Mouse (Mus musculus): ENCODE measurements around the gene F13b. TPM values are rescaled to one million over a fixed set of nuclear protein-coding genes. Genes with fewer than 3 reads are reported as not detected.

Gene F13b
- polyA plus RNA-seq, 1 experiment from 2014 or later = not detected

- Histone ChIP-seq H3K4me3 (replicated peaks; ENCODE audit: low read length) (no peak overlapping the region), H3K4me2 (replicated peaks) (no peak overlapping the region), H3K9me3 (ENCODE audit: control insufficient read depth, low read length) (no peaks in the 10 kb centered on the region), H3K36me3 (replicated peaks; ENCODE audit: control insufficient read depth, insufficient read depth) (no peaks in the 10 kb centered on the region), H3K9ac (no peak overlapping the region), H3K27ac (no peak overlapping the region), H3K27me3 (ENCODE audit: control insufficient read depth, insufficient read depth, low read length) (no peaks in the 10 kb centered on the region), H3K4me1 (replicated peaks; ENCODE audit: control insufficient read depth, insufficient read depth, low read length) (no peaks in the 10 kb centered on the region)
- ATAC-seq (ENCODE audit: low FRiP score) (no peak), DNase-seq (ENCODE audit: low spot score) (no peak)
- WGBS = 91% methylated on average over 2 of the region's 2 CpGs
Measured at GRCm38 (mm10) chr1:139495408-139495807, 6.1 kb upstream of the F13b start.

GRCm38 (mm10) chr1:139496212-139496611, 5.3 kb upstream of the F13b start:
- Histone ChIP-seq H3K27ac (no peak overlapping the region), H3K9ac (no peak overlapping the region), H3K4me3 (replicated peaks; ENCODE audit: low read length) (no peak overlapping the region), H3K4me1 (replicated peaks; ENCODE audit: control insufficient read depth, insufficient read depth, low read length) (no peaks in the 10 kb centered on the region), H3K36me3 (replicated peaks; ENCODE audit: control insufficient read depth, insufficient read depth) (no peaks in the 10 kb centered on the region), H3K9me3 (ENCODE audit: control insufficient read depth, low read length) (no peaks in the 10 kb centered on the region), H3K4me2 (replicated peaks) (no peak overlapping the region), H3K27me3 (ENCODE audit: control insufficient read depth, insufficient read depth, low read length) (no peaks in the 10 kb centered on the region)
- WGBS = 89% methylated on average over 3 of the region's 3 CpGs
- no peak for DNase-seq (ENCODE audit: low spot score)
- ATAC-seq (ENCODE audit: low FRiP score) = no peak

- Histone ChIP-seq H3K4me1 (replicated peaks; ENCODE audit: control insufficient read depth, insufficient read depth, low read length) (no peaks in the 10 kb centered on the region), H3K4me3 (replicated peaks; ENCODE audit: low read length) (no peak overlapping the region), H3K9ac (no peak overlapping the region), H3K36me3 (replicated peaks; ENCODE audit: control insufficient read depth, insufficient read depth) (no peaks in the 10 kb centered on the region), H3K4me2 (replicated peaks) (no peak overlapping the region), H3K27ac (no peak overlapping the region), H3K27me3 (ENCODE audit: control insufficient read depth, insufficient read depth, low read length) (no peaks in the 10 kb centered on the region), H3K9me3 (ENCODE audit: control insufficient read depth, low read length) (no peaks in the 10 kb centered on the region)
- DNase-seq (ENCODE audit: low spot score) (no peak), ATAC-seq (ENCODE audit: low FRiP score) (no peak)
Measured at GRCm38 (mm10) chr1:139499751-139500150, 1.8 kb upstream of the F13b start.

- H3K36me3 ChIP-seq (replicated peaks; ENCODE audit: control insufficient read depth, insufficient read depth) = no peaks in the 10 kb centered on the region
- DNase-seq (ENCODE audit: low spot score) = no peak
- no peak overlapping the region for H3K4me2 ChIP-seq (replicated peaks)
- H3K9ac ChIP-seq = no peak overlapping the region
- no peaks in the 10 kb centered on the region for H3K4me1 ChIP-seq (replicated peaks; ENCODE audit: control insufficient read depth, insufficient read depth, low read length)
- WGBS = 92% methylated on average over 12 of the region's 12 CpGs
- no peaks in the 10 kb centered on the region for H3K27me3 ChIP-seq (ENCODE audit: control insufficient read depth, insufficient read depth, low read length)
- H3K4me3 ChIP-seq (replicated peaks; ENCODE audit: low read length) = no peak overlapping the region
- no peak for ATAC-seq (ENCODE audit: low FRiP score)
- no peak overlapping the region for H3K27ac ChIP-seq
- no peaks in the 10 kb centered on the region for H3K9me3 ChIP-seq (ENCODE audit: control insufficient read depth, low read length)
Measured at GRCm38 (mm10) chr1:139514556-139514955, 13.1 kb downstream of the F13b start.

GRCm38 (mm10) chr1:139548536-139548935, 47.0 kb downstream of the F13b start:
- DNase-seq (ENCODE audit: low spot score) = no peak
- ATAC-seq (ENCODE audit: low FRiP score) = no peak

GRCm38 (mm10) chr1:139551311-139551710, 49.8 kb downstream of the F13b start:
- no peaks in the 10 kb centered on the region for H3K27me3 ChIP-seq (ENCODE audit: control insufficient read depth, insufficient read depth, low read length)
- H3K36me3 ChIP-seq (replicated peaks; ENCODE audit: control insufficient read depth, insufficient read depth) = no peaks in the 10 kb centered on the region
- no peak overlapping the region for H3K9ac ChIP-seq
- DNase-seq (ENCODE audit: low spot score) (no peak), ATAC-seq (ENCODE audit: low FRiP score) (no peak)
- no peak overlapping the region for H3K4me3 ChIP-seq (replicated peaks; ENCODE audit: low read length)
- H3K4me2 ChIP-seq (replicated peaks) = no peak overlapping the region
- H3K4me1 ChIP-seq (replicated peaks; ENCODE audit: control insufficient read depth, insufficient read depth, low read length) = no peaks in the 10 kb centered on the region
- no peak overlapping the region for H3K27ac ChIP-seq
- WGBS = 79% methylated on average over 1 of the region's 1 CpGs
- H3K9me3 ChIP-seq (ENCODE audit: control insufficient read depth, low read length) = no peaks in the 10 kb centered on the region

More at GRCm38 (mm10) chr1:139548536-139548935, 47.0 kb downstream of the F13b start:
- Histone ChIP-seq H3K27me3 (ENCODE audit: control insufficient read depth, insufficient read depth, low read length) (no peaks in the 10 kb centered on the region), H3K9ac (no peak overlapping the region), H3K36me3 (replicated peaks; ENCODE audit: control insufficient read depth, insufficient read depth) (no peaks in the 10 kb centered on the region), H3K4me1 (replicated peaks; ENCODE audit: control insufficient read depth, insufficient read depth, low read length) (no peaks in the 10 kb centered on the region), H3K4me3 (replicated peaks; ENCODE audit: low read length) (no peak overlapping the region), H3K27ac (no peak overlapping the region), H3K4me2 (replicated peaks) (no peak overlapping the region), H3K9me3 (ENCODE audit: control insufficient read depth, low read length) (no peaks in the 10 kb centered on the region)
- WGBS = 87% methylated on average over 1 of the region's 1 CpGs

GRCm38 (mm10) chr1:139560024-139560423, 58.5 kb downstream of the F13b start, which contains the start of gene Cfhr1:
Cfhr1 (minus strand) TSS chr1:139560272.
- no peaks in the 10 kb centered on the region for H3K4me1 ChIP-seq (replicated peaks; ENCODE audit: control insufficient read depth, insufficient read depth, low read length)
- H3K4me3 ChIP-seq (replicated peaks; ENCODE audit: low read length) = no peak within 1 kb of the TSS
- 55% methylated on average over 1 of the region's 1 CpGs for WGBS
- no peak within 1 kb of the TSS for H3K9ac ChIP-seq
- no peak within 1 kb of the TSS for H3K4me2 ChIP-seq (replicated peaks)
- ATAC-seq (ENCODE audit: low FRiP score) (no peak), DNase-seq (ENCODE audit: low spot score) (no peak)
- no peak within 1 kb of the TSS for H3K27ac ChIP-seq
- no peaks in the 10 kb centered on the region for H3K9me3 ChIP-seq (ENCODE audit: control insufficient read depth, low read length)
- no peaks in the 10 kb centered on the region for H3K27me3 ChIP-seq (ENCODE audit: control insufficient read depth, insufficient read depth, low read length)
- no peaks in the 10 kb centered on the region for H3K36me3 ChIP-seq (replicated peaks; ENCODE audit: control insufficient read depth, insufficient read depth)

Other genes starting within 250 kb of the F13b start
- 1.2 and 2.0 TPM in 2 replicates for gene Crb1, start 124.6 kb upstream of the F13b start, polyA plus RNA-seq (2014; fragmentation: Nextera tagmentation; extraction: Ambion mirVana)
- gene Zbtb41, start 79.4 kb upstream of the F13b start, polyA plus RNA-seq (2014; fragmentation: Nextera tagmentation; extraction: Ambion mirVana) = 25.5 and 29.5 TPM in 2 replicates
- 3.7 and 5.3 TPM in 2 replicates for gene Aspm, start 46.9 kb upstream of the F13b start, polyA plus RNA-seq (2014; fragmentation: Nextera tagmentation; extraction: Ambion mirVana)
- not detected in 2 replicates for gene Cfhr1, start 58.6 kb downstream of the F13b start, polyA plus RNA-seq (2014; fragmentation: Nextera tagmentation; extraction: Ambion mirVana)